Mouse (Mus musculus) embryonic facial prominence, embryonic 13.5 days (tissue): Measurements from ENCODE around the gene Ap3d1. TPM values are rescaled to one million over a fixed set of nuclear protein-coding genes. Genes with fewer than 3 reads are reported as not detected.
A peak's percentile ranks its signal among the peaks of the same experiment; 100 is the strongest.

Experiments used
- ATAC-seq: fragments of 200-750 bp; cut with Nextera tagmentation; 2 replicates; pipeline ENCODE4 v1.8.0; 2017; ENCODE audit warnings: low read depth; ENCODE audit not compliant: insufficient number of reproducible peaks, insufficient read depth, low FRiP score, low TSS enrichment
- H3K27ac ChIP-seq: fragments of 300-500 bp; sonication (generic); 2 replicates; pipeline ENCODE4 v1.5.1; 2015; ENCODE audit warnings: moderate library complexity, mild to moderate bottlenecking, inconsistent platforms
- H3K27me3 ChIP-seq: fragments of 300-500 bp; sonication (generic); 2 replicates; pipeline ENCODE4 v1.6.1; 2015; ENCODE audit warnings: mild to moderate bottlenecking, inconsistent platforms
- H3K36me3 ChIP-seq: fragments of 300-500 bp; sonication (generic); 2 replicates; pipeline ENCODE4 v1.6.1; 2015; ENCODE audit warnings: mild to moderate bottlenecking, inconsistent platforms
- H3K4me1 ChIP-seq: fragments of 300-500 bp; sonication (generic); 2 replicates; pipeline ENCODE4 v1.6.1; 2015; ENCODE audit warnings: inconsistent platforms
- H3K4me2 ChIP-seq: fragments of 300-500 bp; sonication (generic); 2 replicates; pipeline ENCODE4 v1.6.1; 2015; ENCODE audit warnings: moderate library complexity, mild to moderate bottlenecking, inconsistent platforms
- H3K4me3 ChIP-seq: fragments of 300-500 bp; sonication (generic); 2 replicates; pipeline ENCODE4 v1.5.1; 2015; ENCODE audit warnings: mild to moderate bottlenecking, inconsistent platforms
- H3K9ac ChIP-seq: fragments of 300-500 bp; sonication (generic); 2 replicates; pipeline ENCODE4 v1.6.1; 2015; ENCODE audit warnings: mild to moderate bottlenecking, inconsistent platforms
- H3K9me3 ChIP-seq: fragments of 300-500 bp; sonication (generic); 2 replicates; pipeline ENCODE4 v1.6.1; 2016; ENCODE audit warnings: inconsistent platforms
- WGBS: fragments of 180-500 bp; shearing (Covaris S2); methylation state at CpG from one replicate; pipeline ENCODE4 v1.1.7; 2015; ENCODE audit warnings: mixed read lengths; 5-methylcytosine and 5-hydroxymethylcytosine counted together
- polyA plus RNA-seq: library from polyadenylated mRNA; unstranded; fragments of >200 nt; fragmentation: Nextera tagmentation; extraction: Ambion mirVana; gene quantifications from 2 replicates; pipeline ENCODE4 v1.2.1, GENCODE M21; 2015

The Ap3d1 gene
- polyA plus RNA-seq, 1 experiment from 2014 or later, result 73.5 TPM

- ATAC-seq, result no peak
- H3K27ac ChIP-seq, result peak overlapping the region; percentile 12; the same call in 1 of the 2 replicates
These were observed 918 bp downstream of the Ap3d1 start for GRCm38 (mm10) chr10:80741146-80741545.

GRCm38 (mm10) chr10:80738657-80739056 is 3.4 kb downstream of the Ap3d1 start:
- Histone ChIP-seq H3K4me2 (no peak overlapping the region), H3K27me3 (no peaks in the 10 kb centered on the region), H3K4me3 (no peak overlapping the region), H3K27ac (no peak overlapping the region), H3K36me3 (peaks cover 25% of the 10 kb centered on the region), H3K4me1 (peaks cover 29% of the 10 kb centered on the region), H3K9me3 (no peaks in the 10 kb centered on the region), H3K9ac (no peak overlapping the region)
- WGBS, result 78% methylated on average over 1 of the region's 1 CpGs
- no peak for ATAC-seq

More at GRCm38 (mm10) chr10:80741146-80741545, 918 bp downstream of the Ap3d1 start:
- no peaks in the 10 kb centered on the region for H3K27me3 ChIP-seq
- H3K9ac ChIP-seq, result peak overlapping the region; percentile 97
- H3K4me2 ChIP-seq, result peak overlapping the region; percentile 95
- peak overlapping the region; percentile 98 for H3K4me3 ChIP-seq
- peaks cover 29% of the 10 kb centered on the region for H3K4me1 ChIP-seq
- 28% methylated on average over 5 of the region's 5 CpGs for WGBS
- no peaks in the 10 kb centered on the region for H3K9me3 ChIP-seq
- H3K36me3 ChIP-seq, result peaks cover 16% of the 10 kb centered on the region

GRCm38 (mm10) chr10:80736731-80737130 is 5.3 kb downstream of the Ap3d1 start:
- no peak for ATAC-seq
- peaks cover 25% of the 10 kb centered on the region for H3K4me1 ChIP-seq
- no peak overlapping the region for H3K4me2 ChIP-seq
- 79% methylated on average over 5 of the region's 5 CpGs for WGBS
- no peaks in the 10 kb centered on the region for H3K27me3 ChIP-seq
- H3K4me3 ChIP-seq, result no peak overlapping the region
- no peak overlapping the region for H3K9ac ChIP-seq
- no peak overlapping the region for H3K27ac ChIP-seq
- no peaks in the 10 kb centered on the region for H3K9me3 ChIP-seq
- peaks cover 43% of the 10 kb centered on the region for H3K36me3 ChIP-seq

GRCm38 (mm10) chr10:80732611-80733101 is 9.4 kb downstream of the Ap3d1 start:
- no peak overlapping the region for H3K4me2 ChIP-seq
- H3K4me3 ChIP-seq, result no peak overlapping the region
- no peak overlapping the region for H3K27ac ChIP-seq
- H3K27me3 ChIP-seq, result no peaks in the 10 kb centered on the region
- ATAC-seq, result no peak
- H3K9ac ChIP-seq, result no peak overlapping the region
- 95% methylated on average over 6 of the region's 6 CpGs for WGBS
- 0 out of 2 replicates have a peak, but pooled peaks cover 3% of the 10 kb centered on the region for H3K4me1 ChIP-seq
- peaks cover 74% of the 10 kb centered on the region for H3K36me3 ChIP-seq
- H3K9me3 ChIP-seq, result no peaks in the 10 kb centered on the region

GRCm38 (mm10) chr10:80727369-80728127 is 14.5 kb downstream of the Ap3d1 start:
- no peak for ATAC-seq
- no peak overlapping the region for H3K9ac ChIP-seq
- H3K27ac ChIP-seq, result no peak overlapping the region
- H3K4me2 ChIP-seq, result no peak overlapping the region
- WGBS, result 86% methylated on average over 5 of the region's 5 CpGs
- no peaks in the 10 kb centered on the region for H3K27me3 ChIP-seq
- H3K4me3 ChIP-seq, result no peak overlapping the region
- peaks cover 98% of the 10 kb centered on the region for H3K36me3 ChIP-seq
- 0 out of 2 replicates have a peak, but pooled peaks cover 4% of the 10 kb centered on the region for H3K4me1 ChIP-seq
- H3K9me3 ChIP-seq, result no peaks in the 10 kb centered on the region

- Histone ChIP-seq H3K27ac (no peak overlapping the region), H3K4me3 (no peak overlapping the region), H3K36me3 (peaks cover 99% of the 10 kb centered on the region), H3K27me3 (no peaks in the 10 kb centered on the region), H3K9ac (no peak overlapping the region), H3K9me3 (no peaks in the 10 kb centered on the region), H3K4me1 (no peaks in the 10 kb centered on the region), H3K4me2 (no peak overlapping the region)
- 82% methylated on average over 1 of the region's 1 CpGs for WGBS
- no peak for ATAC-seq
These were observed 24.8 kb downstream of the Ap3d1 start for GRCm38 (mm10) chr10:80717281-80717680.

GRCm38 (mm10) chr10:80710834-80711233 is 31.2 kb downstream of the Ap3d1 start:
- Histone ChIP-seq H3K4me2 (no peak overlapping the region), H3K9me3 (no peaks in the 10 kb centered on the region), H3K36me3 (peaks cover 99% of the 10 kb centered on the region), H3K9ac (no peak overlapping the region), H3K4me1 (no peaks in the 10 kb centered on the region), H3K27me3 (no peaks in the 10 kb centered on the region), H3K27ac (no peak overlapping the region), H3K4me3 (no peak overlapping the region)
- 84% methylated on average over 3 of the region's 3 CpGs for WGBS
- ATAC-seq, result no peak

GRCm38 (mm10) chr10:80705479-80705878 is 36.6 kb downstream of the Ap3d1 start:
- no peaks in the 10 kb centered on the region for H3K27me3 ChIP-seq
- H3K9me3 ChIP-seq, result no peaks in the 10 kb centered on the region
- WGBS, result 68% methylated on average over 3 of the region's 3 CpGs
- H3K9ac ChIP-seq, result no peak overlapping the region
- no peak overlapping the region for H3K27ac ChIP-seq
- peaks cover 22% of the 10 kb centered on the region for H3K4me1 ChIP-seq
- ATAC-seq, result no peak
- no peak overlapping the region for H3K4me2 ChIP-seq
- H3K36me3 ChIP-seq, result peaks cover 61% of the 10 kb centered on the region
- no peak overlapping the region for H3K4me3 ChIP-seq

- no peak for ATAC-seq
- Histone ChIP-seq H3K9me3 (no peaks in the 10 kb centered on the region), H3K4me1 (peaks cover 26% of the 10 kb centered on the region), H3K9ac (no peak overlapping the region), H3K27ac (no peak overlapping the region), H3K4me2 (no peak overlapping the region), H3K36me3 (peaks cover 57% of the 10 kb centered on the region), H3K4me3 (no peak overlapping the region), H3K27me3 (no peaks in the 10 kb centered on the region)
- WGBS, result 61% methylated on average over 3 of the region's 3 CpGs
These were observed 37.0 kb downstream of the Ap3d1 start for GRCm38 (mm10) chr10:80705033-80705432.

- peaks cover 30% of the 10 kb centered on the region for H3K4me1 ChIP-seq
- 90% methylated on average over 5 of the region's 5 CpGs for WGBS
- H3K9me3 ChIP-seq, result no peaks in the 10 kb centered on the region
- ATAC-seq, result no peak
- H3K27ac ChIP-seq, result no peak overlapping the region
- no peaks in the 10 kb centered on the region for H3K27me3 ChIP-seq
- H3K4me3 ChIP-seq, result no peak overlapping the region
- no peak overlapping the region for H3K4me2 ChIP-seq
- H3K9ac ChIP-seq, result peak overlapping the region; percentile 32; the same call in 1 of the 2 replicates
- H3K36me3 ChIP-seq, result peaks cover 51% of the 10 kb centered on the region
These were observed 37.6 kb downstream of the Ap3d1 start for GRCm38 (mm10) chr10:80704418-80704817.

- Histone ChIP-seq H3K27me3 (no peaks in the 10 kb centered on the region), H3K36me3 (peaks cover 46% of the 10 kb centered on the region), H3K9me3 (no peaks in the 10 kb centered on the region), H3K4me3 (peak overlapping the region; percentile 76), H3K27ac (peak overlapping the region; percentile 85; the same call in 1 of the 2 replicates), H3K4me2 (peak overlapping the region; percentile 79), H3K9ac (peak overlapping the region; percentile 74), H3K4me1 (peaks cover 30% of the 10 kb centered on the region)
- ATAC-seq, result no peak
- 83% methylated on average over 5 of the region's 5 CpGs for WGBS
These were observed 38.4 kb downstream of the Ap3d1 start for GRCm38 (mm10) chr10:80703643-80704042.
